Mouse (Mus musculus): ENCODE data around the gene Cldn24. TPM values are rescaled to one million over a fixed set of nuclear protein-coding genes. Genes with fewer than 3 reads are reported as not detected.

The Cldn24 gene
- polyA plus RNA-seq, 1 experiment from 2014 or later = not detected

DNA sequence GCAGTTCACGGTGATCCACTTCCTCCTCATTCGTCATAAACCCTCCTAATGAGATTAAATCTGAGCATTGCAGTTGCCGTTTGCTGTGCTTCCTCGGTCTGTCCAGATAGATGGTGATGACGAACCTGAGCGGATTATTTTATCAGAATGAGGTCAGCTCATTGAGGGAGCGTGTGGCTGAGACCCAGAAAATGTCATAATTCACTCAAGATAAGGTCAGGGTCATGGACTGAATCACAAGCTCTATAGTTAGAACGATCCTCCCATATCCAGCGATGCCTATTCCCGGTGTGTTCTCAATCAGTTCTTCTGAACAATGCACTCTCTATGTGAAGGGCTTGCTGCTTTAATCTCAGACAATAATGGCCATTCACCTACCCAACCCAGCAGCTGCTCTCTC lies 34.2 kb upstream of the Cldn24 start:
- Histone ChIP-seq H3K9ac (ENCODE audit: low read depth, low read length) (no peak overlapping the region), H3K9me3 (ENCODE audit: control insufficient read depth, low read length) (peaks cover 4% of the 10 kb centered on the region; the same call in 1 of the 2 replicates), H3K4me1 (ENCODE audit: control insufficient read depth, insufficient read depth, low read length) (no peaks in the 10 kb centered on the region), H3K36me3 (ENCODE audit: control insufficient read depth, insufficient read depth, low read length) (no peaks in the 10 kb centered on the region), H3K4me3 (ENCODE audit: low read length) (no peak overlapping the region), H3K27me3 (ENCODE audit: control insufficient read depth, insufficient read depth, low read length) (no peaks in the 10 kb centered on the region), H3K4me2 (replicated peaks; ENCODE audit: low read depth, low read length) (no peak overlapping the region), H3K27ac (ENCODE audit: low read depth, low read length) (no peak overlapping the region)
- WGBS = 35% methylated on average over 10 of the region's 10 CpGs
- peak; percentile 46; the same call in 1 of the 2 replicates for ATAC-seq (ENCODE audit: low FRiP score, low TSS enrichment)

DNA sequence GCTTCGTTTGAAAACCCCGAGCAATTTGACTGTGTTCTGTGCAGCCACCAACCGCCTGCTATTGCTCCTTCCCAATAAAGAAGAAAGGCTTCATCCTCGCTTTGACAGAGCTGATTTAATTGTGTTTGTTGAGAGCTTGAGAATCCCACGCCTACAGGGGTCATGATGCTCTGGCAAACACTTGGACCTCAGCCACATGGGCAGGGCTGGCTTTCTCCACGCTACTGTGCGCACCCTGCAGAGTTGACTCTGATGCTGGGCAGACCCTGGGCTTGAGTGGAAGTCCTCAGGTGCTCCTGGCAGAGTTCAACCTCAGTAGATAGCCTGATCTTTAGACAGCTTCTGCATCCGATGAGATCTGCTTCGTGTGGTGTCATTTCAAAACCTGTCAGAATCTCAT lies 30.0 kb upstream of the Cldn24 start:
- no peak for ATAC-seq (ENCODE audit: low FRiP score, low TSS enrichment)
- Histone ChIP-seq H3K27ac (ENCODE audit: low read depth, low read length) (no peak overlapping the region), H3K36me3 (ENCODE audit: control insufficient read depth, insufficient read depth, low read length) (no peaks in the 10 kb centered on the region), H3K4me2 (replicated peaks; ENCODE audit: low read depth, low read length) (no peak overlapping the region), H3K4me3 (ENCODE audit: low read length) (no peak overlapping the region), H3K27me3 (ENCODE audit: control insufficient read depth, insufficient read depth, low read length) (no peaks in the 10 kb centered on the region), H3K9me3 (ENCODE audit: control insufficient read depth, low read length) (0 out of 2 replicates have a peak, but pooled peaks cover 2% of the 10 kb centered on the region), H3K4me1 (ENCODE audit: control insufficient read depth, insufficient read depth, low read length) (no peaks in the 10 kb centered on the region), H3K9ac (ENCODE audit: low read depth, low read length) (no peak overlapping the region)
- WGBS = 67% methylated on average over 9 of the region's 9 CpGs

DNA sequence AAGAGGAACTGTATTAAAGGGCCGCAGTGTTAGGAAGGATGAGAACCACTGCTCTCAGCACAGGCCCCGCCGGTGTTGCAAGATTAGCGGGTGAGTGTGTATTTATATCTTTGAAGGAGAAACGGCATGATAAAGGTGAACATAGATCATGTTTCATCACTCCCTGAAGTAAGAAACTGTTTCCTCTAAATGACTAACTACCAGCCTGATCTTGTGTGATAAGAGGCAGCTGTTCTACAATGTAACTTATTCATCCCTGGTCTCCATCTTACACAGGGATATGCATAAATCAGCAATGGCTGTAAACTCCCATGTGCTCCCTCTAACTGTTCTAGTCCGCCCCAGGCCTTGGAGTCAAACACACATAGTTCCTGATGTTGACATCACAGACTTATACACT lies 22.5 kb upstream of the Cldn24 start:
- Histone ChIP-seq H3K4me2 (replicated peaks; ENCODE audit: low read depth, low read length) (no peak overlapping the region), H3K9me3 (ENCODE audit: control insufficient read depth, low read length) (0 out of 2 replicates have a peak, but pooled peaks cover 2% of the 10 kb centered on the region), H3K9ac (ENCODE audit: low read depth, low read length) (no peak overlapping the region), H3K36me3 (ENCODE audit: control insufficient read depth, insufficient read depth, low read length) (no peaks in the 10 kb centered on the region), H3K27me3 (ENCODE audit: control insufficient read depth, insufficient read depth, low read length) (no peaks in the 10 kb centered on the region), H3K4me1 (ENCODE audit: control insufficient read depth, insufficient read depth, low read length) (no peaks in the 10 kb centered on the region), H3K4me3 (ENCODE audit: low read length) (no peak overlapping the region), H3K27ac (ENCODE audit: low read depth, low read length) (no peak overlapping the region)
- peak; percentile 88 for ATAC-seq (ENCODE audit: low FRiP score, low TSS enrichment)
- 18% methylated on average over 6 of the region's 6 CpGs for WGBS

DNA sequence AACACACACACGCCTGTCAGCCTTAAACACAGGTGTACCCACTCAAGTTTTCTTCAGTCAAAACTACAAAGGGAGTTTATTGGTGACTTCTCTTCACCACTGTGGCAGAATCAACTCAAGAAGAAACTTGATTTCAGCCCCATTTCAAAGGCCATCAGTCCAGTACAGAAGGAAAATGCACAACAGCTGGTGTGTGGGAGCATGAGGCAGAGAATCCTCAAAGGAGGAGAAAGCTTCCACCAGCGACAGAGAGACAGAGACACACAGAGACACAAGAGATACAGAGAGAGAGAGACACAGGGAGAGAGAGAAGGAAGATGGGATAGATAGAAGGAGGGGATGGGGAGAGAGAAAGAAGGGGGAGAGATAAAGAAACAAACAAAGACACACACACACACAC lies 19.6 kb upstream of the Cldn24 start:
- no peak for ATAC-seq (ENCODE audit: low FRiP score, low TSS enrichment)
- H3K27me3 ChIP-seq (ENCODE audit: control insufficient read depth, insufficient read depth, low read length) = no peaks in the 10 kb centered on the region
- no peak overlapping the region for H3K27ac ChIP-seq (ENCODE audit: low read depth, low read length)
- H3K4me2 ChIP-seq (replicated peaks; ENCODE audit: low read depth, low read length) = no peak overlapping the region
- no peak overlapping the region for H3K9ac ChIP-seq (ENCODE audit: low read depth, low read length)
- WGBS = 72% methylated on average over 2 of the region's 2 CpGs
- H3K4me3 ChIP-seq (ENCODE audit: low read length) = no peak overlapping the region
- no peaks in the 10 kb centered on the region for H3K36me3 ChIP-seq (ENCODE audit: control insufficient read depth, insufficient read depth, low read length)
- no peaks in the 10 kb centered on the region; the same call in 1 of the 2 replicates for H3K4me1 ChIP-seq (ENCODE audit: control insufficient read depth, insufficient read depth, low read length)
- H3K9me3 ChIP-seq (ENCODE audit: control insufficient read depth, low read length) = no peaks in the 10 kb centered on the region

GRCm38 (mm10) chr8:47804262-47804661 lies 17.7 kb upstream of the Cldn24 start:
- 85% methylated on average over 1 of the region's 1 CpGs for WGBS
- Histone ChIP-seq H3K9ac (ENCODE audit: low read depth, low read length) (no peak overlapping the region), H3K4me2 (replicated peaks; ENCODE audit: low read depth, low read length) (no peak overlapping the region), H3K27me3 (ENCODE audit: control insufficient read depth, insufficient read depth, low read length) (no peaks in the 10 kb centered on the region), H3K4me1 (ENCODE audit: control insufficient read depth, insufficient read depth, low read length) (no peaks in the 10 kb centered on the region; the same call in 1 of the 2 replicates), H3K4me3 (ENCODE audit: low read length) (no peak overlapping the region), H3K9me3 (ENCODE audit: control insufficient read depth, low read length) (no peaks in the 10 kb centered on the region), H3K36me3 (ENCODE audit: control insufficient read depth, insufficient read depth, low read length) (no peaks in the 10 kb centered on the region), H3K27ac (ENCODE audit: low read depth, low read length) (no peak overlapping the region)
- no peak for ATAC-seq (ENCODE audit: low FRiP score, low TSS enrichment)

- Histone ChIP-seq H3K9ac (ENCODE audit: low read depth, low read length) (no peak overlapping the region), H3K36me3 (ENCODE audit: control insufficient read depth, insufficient read depth, low read length) (no peaks in the 10 kb centered on the region), H3K4me1 (ENCODE audit: control insufficient read depth, insufficient read depth, low read length) (peaks cover 4% of the 10 kb centered on the region; the same call in 1 of the 2 replicates), H3K27me3 (ENCODE audit: control insufficient read depth, insufficient read depth, low read length) (no peaks in the 10 kb centered on the region), H3K4me2 (replicated peaks; ENCODE audit: low read depth, low read length) (no peak overlapping the region), H3K9me3 (ENCODE audit: control insufficient read depth, low read length) (no peaks in the 10 kb centered on the region), H3K4me3 (ENCODE audit: low read length) (no peak overlapping the region), H3K27ac (ENCODE audit: low read depth, low read length) (no peak overlapping the region; the same call in 1 of the 2 replicates)
- 56% methylated on average over 14 of the region's 14 CpGs for WGBS
- ATAC-seq (ENCODE audit: low FRiP score, low TSS enrichment) = no peak
Observed at GRCm38 (mm10) chr8:47809970-47810665, 11.8 kb upstream of the Cldn24 start.

DNA sequence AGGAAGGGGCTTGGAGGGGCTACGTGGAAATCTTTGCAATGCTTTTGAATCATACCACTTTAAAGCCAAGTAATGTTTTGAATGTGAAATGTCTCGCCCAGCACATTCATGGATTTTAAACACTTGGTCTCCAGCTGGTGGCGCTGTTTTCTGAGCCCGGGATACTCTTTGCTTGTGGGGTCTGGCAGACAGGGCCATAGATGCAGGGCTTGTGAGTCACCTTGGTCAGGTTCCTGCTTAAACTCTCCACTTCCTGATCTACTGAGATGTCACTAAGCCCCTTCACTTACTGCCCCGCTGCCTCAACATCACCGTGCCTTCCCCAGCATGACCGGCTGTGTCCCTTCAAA lies 11.3 kb upstream of the Cldn24 start:
- ATAC-seq (ENCODE audit: low FRiP score, low TSS enrichment) = no peak; the same call in 1 of the 2 replicates
- no peaks in the 10 kb centered on the region for H3K9me3 ChIP-seq (ENCODE audit: control insufficient read depth, low read length)
- H3K4me1 ChIP-seq (ENCODE audit: control insufficient read depth, insufficient read depth, low read length) = peaks cover 4% of the 10 kb centered on the region; the same call in 1 of the 2 replicates
- no peak overlapping the region for H3K4me2 ChIP-seq (replicated peaks; ENCODE audit: low read depth, low read length)
- 82% methylated on average over 7 of the region's 7 CpGs for WGBS
- H3K27me3 ChIP-seq (ENCODE audit: control insufficient read depth, insufficient read depth, low read length) = no peaks in the 10 kb centered on the region
- H3K9ac ChIP-seq (ENCODE audit: low read depth, low read length) = no peak overlapping the region
- H3K4me3 ChIP-seq (ENCODE audit: low read length) = no peak overlapping the region
- H3K27ac ChIP-seq (ENCODE audit: low read depth, low read length) = no peak overlapping the region; the same call in 1 of the 2 replicates
- no peaks in the 10 kb centered on the region for H3K36me3 ChIP-seq (ENCODE audit: control insufficient read depth, insufficient read depth, low read length)

DNA sequence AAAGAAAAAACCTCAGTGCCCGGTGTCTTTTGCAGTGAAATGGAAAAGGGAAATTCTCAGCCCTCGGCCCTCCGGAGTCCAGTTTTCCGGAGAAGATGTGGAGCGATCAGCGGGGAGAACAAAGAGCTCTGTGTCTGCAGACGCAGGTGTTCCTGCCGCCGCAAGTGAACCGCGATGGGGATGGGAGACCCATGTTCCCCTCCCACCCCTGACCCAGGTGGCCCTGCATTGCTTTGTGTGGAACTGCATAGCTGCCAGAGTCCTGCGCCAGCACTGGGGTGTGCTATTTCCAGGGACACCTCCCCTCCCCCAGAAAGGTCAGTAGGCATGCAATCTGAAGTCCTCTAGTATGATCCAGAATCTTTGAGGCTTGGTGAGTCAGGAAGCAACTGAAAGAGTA lies 10.7 kb upstream of the Cldn24 start:
- H3K36me3 ChIP-seq (ENCODE audit: control insufficient read depth, insufficient read depth, low read length) = no peaks in the 10 kb centered on the region
- no peak overlapping the region for H3K4me3 ChIP-seq (ENCODE audit: low read length)
- no peaks in the 10 kb centered on the region for H3K9me3 ChIP-seq (ENCODE audit: control insufficient read depth, low read length)
- H3K27ac ChIP-seq (ENCODE audit: low read depth, low read length) = peak overlapping the region; percentile 7; the same call in 1 of the 2 replicates
- no peak overlapping the region for H3K9ac ChIP-seq (ENCODE audit: low read depth, low read length)
- no peaks in the 10 kb centered on the region for H3K27me3 ChIP-seq (ENCODE audit: control insufficient read depth, insufficient read depth, low read length)
- peaks cover 4% of the 10 kb centered on the region; the same call in 1 of the 2 replicates for H3K4me1 ChIP-seq (ENCODE audit: control insufficient read depth, insufficient read depth, low read length)
- 72% methylated on average over 12 of the region's 12 CpGs for WGBS
- no peak overlapping the region for H3K4me2 ChIP-seq (replicated peaks; ENCODE audit: low read depth, low read length)
- ATAC-seq (ENCODE audit: low FRiP score, low TSS enrichment) = peak; percentile 57; the same call in 1 of the 2 replicates

DNA sequence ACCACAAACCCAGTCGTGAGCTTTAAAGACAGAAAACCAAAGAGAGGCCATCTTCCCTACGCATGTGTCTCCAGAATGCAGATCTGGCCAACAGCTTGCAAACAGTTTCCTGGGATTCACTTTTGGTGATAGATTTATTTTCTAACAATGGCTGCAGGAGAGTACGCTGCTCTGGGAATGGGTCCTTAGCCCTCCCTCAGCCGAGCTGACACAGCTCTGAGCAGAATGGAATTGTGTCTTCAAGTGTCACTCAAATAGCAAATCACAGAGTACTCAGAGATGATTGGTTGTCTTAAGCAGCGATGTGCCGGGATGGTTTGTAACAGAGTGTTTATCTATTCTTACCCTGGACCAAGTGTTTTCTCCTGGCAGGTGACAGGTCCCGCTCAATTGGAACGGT lies 2.9 kb upstream of the Cldn24 start:
- WGBS = 87% methylated on average over 8 of the region's 8 CpGs
- Histone ChIP-seq H3K9ac (ENCODE audit: low read depth, low read length) (no peak overlapping the region), H3K4me2 (replicated peaks; ENCODE audit: low read depth, low read length) (no peak overlapping the region), H3K9me3 (ENCODE audit: control insufficient read depth, low read length) (no peaks in the 10 kb centered on the region), H3K4me3 (ENCODE audit: low read length) (no peak overlapping the region), H3K4me1 (ENCODE audit: control insufficient read depth, insufficient read depth, low read length) (no peaks in the 10 kb centered on the region), H3K27me3 (ENCODE audit: control insufficient read depth, insufficient read depth, low read length) (no peaks in the 10 kb centered on the region), H3K36me3 (ENCODE audit: control insufficient read depth, insufficient read depth, low read length) (no peaks in the 10 kb centered on the region), H3K27ac (ENCODE audit: low read depth, low read length) (no peak overlapping the region)
- no peak for ATAC-seq (ENCODE audit: low FRiP score, low TSS enrichment)

All from kidney, embryonic 14.5 days (tissue).